Mouse (Mus musculus) kidney, postnatal 0 days (tissue): ENCODE results near the gene Zfp57. TPM values are rescaled to one million over a fixed set of nuclear protein-coding genes. Genes with fewer than 3 reads are reported as not detected.

ENCODE experiments used
- ATAC-seq: fragments of 200-750 bp; cut with Nextera tagmentation; replicated peaks from 2 replicates; pipeline ENCODE4 v1.8.0; 2017; ENCODE audit warnings: low read depth, moderate number of reproducible peaks, moderate TSS enrichment, moderate library complexity; ENCODE audit not compliant: low FRiP score
- DNase-seq: peaks from one replicate; pipeline ENCODE4 v3.0.0-alpha.2; 2016; ENCODE audit warnings: low spot score
- H3K27ac ChIP-seq: fragments of 300-500 bp; sonication (generic); 2 replicates; pipeline ENCODE4 v1.5.1; 2014; ENCODE audit warnings: mild to moderate bottlenecking
- H3K27me3 ChIP-seq: fragments of 300-500 bp; sonication (generic); 2 replicates; pipeline ENCODE4 v1.6.1; 2014; ENCODE audit warnings: low read length, mixed read lengths; ENCODE audit not compliant: insufficient read depth
- H3K36me3 ChIP-seq: fragments of 300-500 bp; sonication (generic); 2 replicates; pipeline ENCODE4 v1.6.1; 2014; ENCODE audit warnings: low read length, mixed read lengths; ENCODE audit not compliant: insufficient read depth
- H3K4me1 ChIP-seq: fragments of 300-500 bp; sonication (generic); replicated peaks from 2 replicates; pipeline ENCODE4 v1.6.1; 2014; ENCODE audit warnings: antibody characterized with exemption, low read length, mixed read lengths; ENCODE audit not compliant: insufficient read depth
- H3K4me2 ChIP-seq: fragments of 300-500 bp; sonication (generic); 2 replicates; pipeline ENCODE4 v1.6.1; 2014; ENCODE audit warnings: mild to moderate bottlenecking, low read length, moderate library complexity, mixed read lengths
- H3K4me3 ChIP-seq: fragments of 300-500 bp; sonication (generic); replicated peaks from 2 replicates; pipeline ENCODE4 v1.5.1; 2014; ENCODE audit warnings: low read depth, low read length
- H3K9ac ChIP-seq: fragments of 300-500 bp; sonication (generic); 2 replicates; pipeline ENCODE4 v1.6.1; 2014; ENCODE audit warnings: low read depth, low read length
- H3K9me3 ChIP-seq: fragments of 300-500 bp; sonication (generic); replicated peaks from 2 replicates; pipeline ENCODE4 v1.6.1; 2016; ENCODE audit warnings: low read length, inconsistent platforms, mixed read lengths
- CTCF ChIP-seq: IDR thresholded peaks from 2 replicates; pipeline ENCODE4 v1.5.1; 2016; ENCODE audit warnings: antibody characterized with exemption, low read depth, mild to moderate bottlenecking, moderate library complexity
- WGBS: fragments of 180-500 bp; shearing (Covaris S2); extraction: QIAGEN DNeasy Blood & Tissue Kit; methylation state at CpG from one replicate; pipeline ENCODE4 v1.1.7; 2014; 5-methylcytosine and 5-hydroxymethylcytosine counted together
- polyA plus RNA-seq: library from polyadenylated mRNA; unstranded; fragments of >200 nt; fragmentation: Nextera tagmentation; extraction: Ambion mirVana; gene quantifications from 2 replicates; pipeline ENCODE4 v1.2.1, GENCODE M21; 2015

Zfp57 gene
- polyA plus RNA-seq, result 28.2 and 32.6 TPM in 2 replicates

- no peak for ATAC-seq
- no peaks in the 10 kb centered on the region for H3K36me3 ChIP-seq
- no peak for TF ChIP-seq CTCF
- H3K4me2 ChIP-seq, result peak within 1 kb of the TSS; percentile 70; the same call in 1 of the 2 replicates
- H3K9ac ChIP-seq, result no peak within 1 kb of the TSS
- H3K4me3 ChIP-seq, result peak within 1 kb of the TSS; percentile 56; the same call in 1 of the 2 replicates
- H3K27ac ChIP-seq, result no peak within 1 kb of the TSS
- DNase-seq, result no peak
- no peaks in the 10 kb centered on the region for H3K4me1 ChIP-seq
- H3K9me3 ChIP-seq, result no peaks in the 10 kb centered on the region
- 85% methylated on average over 7 of the region's 7 CpGs for WGBS
- H3K27me3 ChIP-seq, result no peaks in the 10 kb centered on the region
These were observed at the start of gene Zfp57 for GRCm38 (mm10) chr17:37000863-37001262. Gene Zfp57 (plus strand): TSS chr17:37001163.

- ATAC-seq, result no peak
- Histone ChIP-seq H3K36me3 (0 out of 2 replicates have a peak, but pooled peaks cover 5% of the 10 kb centered on the region), H3K4me1 (peaks cover 3% of the 10 kb centered on the region; the same call in 1 of the 2 replicates), H3K9me3 (no peaks in the 10 kb centered on the region), H3K27ac (no peak overlapping the region), H3K9ac (no peak overlapping the region), H3K4me2 (no peak overlapping the region), H3K4me3 (no peak overlapping the region), H3K27me3 (no peaks in the 10 kb centered on the region)
- no peak for DNase-seq
- WGBS, result 93% methylated on average over 2 of the region's 2 CpGs
- no peak for TF ChIP-seq CTCF
These were observed 48.3 kb upstream of the Zfp57 start for GRCm38 (mm10) chr17:36952631-36953030.

DNA sequence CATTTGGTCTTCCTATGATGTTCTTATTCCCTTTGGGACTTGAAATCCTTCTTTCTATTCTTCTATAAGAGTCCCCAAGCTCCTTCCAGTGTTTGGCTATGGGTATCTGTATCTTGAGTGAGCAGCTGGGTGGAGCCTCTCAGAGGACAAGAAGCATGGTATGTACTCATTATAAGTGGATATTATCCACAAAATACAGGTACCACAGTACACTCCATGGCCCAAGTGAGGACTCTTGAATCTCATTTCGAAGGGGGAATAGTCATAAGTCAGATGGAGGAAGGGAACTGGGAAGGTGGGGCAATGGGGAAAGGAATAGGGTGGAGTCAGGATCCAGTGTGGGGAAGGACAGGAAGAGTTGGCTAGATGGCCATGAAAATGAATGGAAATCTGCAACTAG, 47.9 kb upstream of the Zfp57 start:
- Histone ChIP-seq H3K4me3 (no peak overlapping the region), H3K27ac (no peak overlapping the region), H3K4me1 (peaks cover 4% of the 10 kb centered on the region; the same call in 1 of the 2 replicates), H3K4me2 (no peak overlapping the region), H3K9me3 (no peaks in the 10 kb centered on the region), H3K36me3 (0 out of 2 replicates have a peak, but pooled peaks cover 5% of the 10 kb centered on the region), H3K9ac (no peak overlapping the region), H3K27me3 (no peaks in the 10 kb centered on the region)
- no peak for DNase-seq
- 87% methylated on average over 1 of the region's 1 CpGs for WGBS
- ATAC-seq, result no peak
- no peak for TF ChIP-seq CTCF

DNA sequence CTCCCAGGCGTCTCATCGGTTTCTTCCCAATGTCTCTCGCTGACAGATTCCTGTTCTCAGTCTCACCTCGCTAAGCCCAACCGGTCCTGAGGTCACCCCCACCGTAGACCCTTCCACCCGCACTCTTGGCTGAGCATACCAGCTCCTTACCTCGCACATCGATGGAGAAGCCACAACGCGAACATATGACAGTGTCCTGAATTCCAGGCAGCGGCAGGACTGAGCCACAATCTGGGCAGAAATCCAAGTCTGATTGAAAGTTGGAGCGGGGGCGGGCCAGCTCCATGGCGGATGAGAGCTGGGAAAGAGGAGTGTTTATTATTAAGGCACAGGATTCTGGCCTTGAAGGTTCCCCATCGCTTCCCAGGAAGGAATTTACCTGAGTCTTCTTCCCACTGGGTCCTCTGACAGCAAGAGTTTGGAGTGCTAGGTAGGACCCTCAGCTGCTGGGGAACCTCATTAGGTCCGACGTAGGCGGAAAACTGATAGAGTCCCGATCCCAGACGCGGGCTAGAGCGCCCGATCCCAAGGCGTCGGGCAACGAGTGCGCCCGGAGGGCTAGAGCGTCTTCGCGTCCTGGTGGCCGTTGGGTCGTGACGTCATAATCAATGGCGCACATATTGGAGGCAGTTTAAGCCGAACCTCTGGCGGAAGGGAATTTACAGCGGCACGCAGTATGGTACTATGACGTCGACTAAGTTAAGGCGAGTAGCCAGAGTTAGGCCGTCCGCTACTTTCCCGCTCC, 42.8 kb upstream of the Zfp57 start, which contains the start of the genes Znrd1 and Znrd1as:
TSS of gene Znrd1 (minus strand) at position 561 of the 745 bp plus-strand sequence.
TSS of gene Znrd1as (plus strand) at position 594 of the 745 bp plus-strand sequence.
- Histone ChIP-seq H3K27me3 (no peaks in the 10 kb centered on the region), H3K9me3 (no peaks in the 10 kb centered on the region), H3K4me1 (peaks cover 4% of the 10 kb centered on the region; the same call in 1 of the 2 replicates), H3K4me2 (peak within 1 kb of the TSS; percentile 81), H3K4me3 (peak within 1 kb of the TSS; percentile 53), H3K9ac (peak within 1 kb of the TSS; percentile 67), H3K36me3 (0 out of 2 replicates have a peak, but pooled peaks cover 2% of the 10 kb centered on the region), H3K27ac (peak within 1 kb of the TSS; percentile 81)
- peak; percentile 99 for ATAC-seq
- no peak; the same call in 1 of the 2 replicates for TF ChIP-seq CTCF
- DNase-seq, result peak; percentile 98
- under 1% methylated on average over 46 of the region's 46 CpGs for WGBS

DNA sequence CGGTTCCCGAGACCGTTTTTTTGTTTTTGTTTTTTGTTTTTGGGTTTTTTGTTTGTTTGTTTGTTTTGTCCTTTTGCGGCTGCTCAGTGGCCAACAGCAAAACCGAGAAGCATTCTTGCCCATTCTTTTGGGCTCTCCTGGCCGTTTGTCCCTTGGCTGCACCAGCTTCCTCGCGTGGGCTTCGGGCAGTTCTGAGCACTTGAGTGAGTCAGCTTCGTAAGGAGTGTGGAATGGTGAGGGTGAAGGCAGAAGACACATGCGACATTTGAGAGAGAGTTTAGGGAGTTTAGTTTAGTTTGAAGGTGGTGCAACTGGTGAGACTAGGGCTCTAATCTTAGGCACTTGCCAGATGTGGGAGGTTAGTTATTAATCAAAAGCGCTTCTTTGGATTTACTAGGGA, 42.1 kb upstream of the Zfp57 start:
- DNase-seq, result peak; percentile 19
- TF ChIP-seq CTCF, result no peak

DNA sequence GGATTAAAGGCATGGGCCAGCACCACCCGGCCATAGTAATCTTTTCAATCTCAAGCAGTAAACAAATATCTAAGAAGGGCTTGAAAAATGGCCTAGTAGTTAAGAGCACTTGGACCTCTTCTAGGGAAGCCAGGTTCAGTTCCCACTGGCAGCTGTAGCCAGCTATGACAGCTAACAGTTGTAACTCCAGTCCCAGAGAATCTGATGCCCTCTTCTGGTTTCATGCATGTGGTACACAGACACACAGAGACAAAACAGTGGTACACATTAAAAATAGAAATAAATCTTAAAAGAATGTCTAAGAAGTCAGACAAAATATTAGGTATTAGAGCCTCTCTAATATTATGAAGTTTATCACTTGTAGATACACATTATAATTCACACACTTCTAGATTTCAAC, 39.8 kb upstream of the Zfp57 start:
- Histone ChIP-seq H3K4me3 (no peak overlapping the region), H3K27me3 (no peaks in the 10 kb centered on the region)
- WGBS, result 77% methylated on average over 1 of the region's 1 CpGs

More for the DNA sequence above, 42.1 kb upstream of the Zfp57 start:
- WGBS, result 7% methylated on average over 12 of the region's 12 CpGs
- Histone ChIP-seq H3K9ac (peak overlapping the region; percentile 67), H3K9me3 (no peaks in the 10 kb centered on the region), H3K4me3 (peak overlapping the region; percentile 53), H3K27ac (peak overlapping the region; percentile 67), H3K27me3 (no peaks in the 10 kb centered on the region), H3K4me2 (peak overlapping the region; percentile 81), H3K36me3 (0 out of 2 replicates have a peak, but pooled peaks cover 2% of the 10 kb centered on the region), H3K4me1 (peaks cover 4% of the 10 kb centered on the region; the same call in 1 of the 2 replicates)
- ATAC-seq, result no peak

More for the DNA sequence above, 39.8 kb upstream of the Zfp57 start:
- TF ChIP-seq CTCF, result 0 out of 2 replicates have a peak, but pooled peaks have one; percentile 15
- Histone ChIP-seq H3K36me3 (no peaks in the 10 kb centered on the region), H3K9me3 (no peaks in the 10 kb centered on the region), H3K4me1 (peaks cover 4% of the 10 kb centered on the region; the same call in 1 of the 2 replicates), H3K4me2 (no peak overlapping the region), H3K27ac (no peak overlapping the region), H3K9ac (no peak overlapping the region)
- no peak for ATAC-seq
- no peak for DNase-seq
